Mouse (Mus musculus): ENCODE data around the gene Wdr82.

The Wdr82 gene

DNA sequence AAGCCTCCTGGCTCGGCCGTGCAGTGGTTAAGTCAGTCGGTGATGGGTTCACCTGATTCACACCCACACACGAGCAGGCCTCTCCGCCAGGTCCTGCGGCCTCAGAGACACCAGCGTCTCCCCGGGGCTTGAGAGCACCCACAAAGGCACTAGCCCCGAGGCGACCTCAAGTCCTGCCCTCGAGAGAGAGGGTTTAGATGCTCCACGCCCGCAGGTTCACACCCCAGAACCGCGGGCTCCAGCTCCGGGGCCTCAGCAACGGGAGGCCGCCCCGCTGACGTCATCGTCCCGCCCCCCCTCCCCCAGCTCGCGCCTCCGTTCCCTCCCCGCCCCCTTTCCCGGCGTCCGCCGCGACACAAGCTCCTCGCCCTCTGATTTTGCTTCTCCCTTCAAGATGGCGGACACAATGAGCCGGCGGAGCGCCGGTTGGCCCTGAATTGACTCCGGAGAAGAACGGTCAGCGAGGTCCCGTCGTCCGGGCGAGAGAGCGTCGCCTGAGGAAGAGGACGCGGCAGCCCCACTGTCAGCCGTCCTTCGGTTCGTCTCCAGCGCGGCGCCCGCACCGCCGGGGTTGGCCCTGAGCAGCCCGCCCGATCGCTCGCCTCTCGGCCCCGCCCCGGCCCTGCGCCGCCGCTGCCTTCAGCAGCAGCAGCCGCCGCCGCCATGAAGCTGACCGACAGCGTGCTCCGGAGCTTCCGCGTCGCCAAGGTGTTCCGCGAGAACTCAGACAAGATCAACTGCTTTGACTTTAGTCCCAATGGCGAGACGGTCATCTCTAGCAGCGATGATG, at the start of gene Wdr82:
Gene Wdr82, plus strand, starts transcription at position 373 of the 790 bp plus-strand sequence.
- DNase-seq (ENCODE audit: low spot score in 2 of 2), result peak; percentile 82 to 84

DNA sequence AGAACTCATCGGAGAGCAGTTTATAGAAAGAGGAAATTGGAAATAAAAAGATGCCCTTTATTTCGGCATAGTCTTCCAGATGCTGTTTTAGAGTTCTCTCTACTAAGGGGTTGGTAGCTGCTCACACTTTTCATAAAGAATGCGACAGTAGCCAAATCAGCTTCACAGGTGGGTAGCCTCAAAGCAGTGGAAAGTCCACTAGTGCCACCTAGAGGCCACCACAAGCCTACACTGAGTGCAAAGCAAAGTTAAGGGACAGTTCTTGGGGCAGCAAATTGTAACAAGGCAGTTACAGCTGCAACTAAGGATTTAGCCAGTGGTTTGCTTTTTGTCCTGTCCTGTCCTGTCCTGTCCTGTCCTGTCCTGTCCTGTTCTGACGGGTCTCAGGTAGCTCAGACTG, 47.1 kb upstream of the Wdr82 start:
- peak in 1 of 2 experiments; percentile 24 for DNase-seq (ENCODE audit: low spot score in 2 of 2)

DNA sequence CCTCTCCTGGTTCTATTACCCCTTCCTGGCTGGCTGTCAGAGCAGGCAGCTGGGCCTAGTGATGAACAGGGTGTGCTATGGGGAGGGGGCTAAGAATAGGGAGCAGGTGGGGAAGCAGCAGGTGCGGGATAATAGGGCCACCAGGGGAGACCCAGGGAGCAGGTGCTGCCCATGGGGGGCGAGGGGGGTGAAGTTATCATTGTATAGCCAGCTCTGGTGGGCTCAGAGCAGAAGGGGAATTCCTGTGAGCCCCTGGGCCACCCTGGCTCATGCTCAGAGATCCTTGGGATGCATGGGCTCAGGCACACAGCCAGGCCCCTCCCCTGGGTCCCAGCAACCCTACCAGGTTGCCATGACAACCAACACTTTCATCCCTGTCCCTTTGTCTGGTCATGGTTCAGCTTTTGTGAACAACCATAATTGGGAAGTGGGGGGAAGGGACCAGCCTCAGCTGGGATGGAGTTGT, 43.9 kb upstream of the Wdr82 start:
- DNase-seq (ENCODE audit: low spot score in 2 of 2), result no peak

DNA sequence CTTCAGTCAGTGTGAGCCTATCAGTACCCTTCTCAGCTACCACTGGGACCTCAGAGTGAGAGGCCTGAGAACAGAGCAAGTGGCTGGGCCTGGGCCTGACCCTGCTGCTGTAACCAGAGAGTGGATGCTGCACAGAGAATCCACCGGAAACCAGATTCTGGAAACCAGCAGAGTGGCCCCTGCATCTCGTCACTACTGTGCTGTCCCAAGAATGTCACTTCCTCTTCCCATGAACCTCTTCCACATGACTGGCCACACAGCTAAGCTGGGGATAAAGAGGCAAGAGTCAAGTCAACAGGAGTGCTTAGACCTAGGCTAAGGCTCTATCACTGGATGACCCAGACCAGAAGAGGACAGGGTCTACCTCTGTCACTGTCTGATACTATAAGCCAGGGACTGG, 41.7 kb upstream of the Wdr82 start:
- no peak for DNase-seq (ENCODE audit: low spot score in 2 of 2)

DNA sequence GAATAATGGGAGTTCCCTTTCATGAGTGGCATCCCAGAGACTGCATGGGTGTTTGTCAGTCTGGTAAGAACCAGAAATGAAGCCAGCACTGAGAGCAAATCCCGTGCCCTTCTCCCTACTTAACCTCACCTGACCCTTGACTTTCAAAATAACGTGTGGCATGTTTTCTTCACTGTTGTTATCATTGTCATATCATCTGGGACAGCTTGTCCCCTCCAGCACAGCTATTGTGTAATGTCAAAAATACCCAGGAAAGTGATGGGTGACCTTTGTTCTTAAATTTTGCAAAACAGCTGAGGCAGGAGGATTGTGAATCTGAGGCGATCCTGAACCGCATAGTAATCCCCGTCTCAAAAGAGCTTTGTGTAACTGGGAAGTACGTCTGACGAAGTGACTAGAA, 40.5 kb upstream of the Wdr82 start:
- DNase-seq (ENCODE audit: low spot score in 2 of 2), result no peak

DNA sequence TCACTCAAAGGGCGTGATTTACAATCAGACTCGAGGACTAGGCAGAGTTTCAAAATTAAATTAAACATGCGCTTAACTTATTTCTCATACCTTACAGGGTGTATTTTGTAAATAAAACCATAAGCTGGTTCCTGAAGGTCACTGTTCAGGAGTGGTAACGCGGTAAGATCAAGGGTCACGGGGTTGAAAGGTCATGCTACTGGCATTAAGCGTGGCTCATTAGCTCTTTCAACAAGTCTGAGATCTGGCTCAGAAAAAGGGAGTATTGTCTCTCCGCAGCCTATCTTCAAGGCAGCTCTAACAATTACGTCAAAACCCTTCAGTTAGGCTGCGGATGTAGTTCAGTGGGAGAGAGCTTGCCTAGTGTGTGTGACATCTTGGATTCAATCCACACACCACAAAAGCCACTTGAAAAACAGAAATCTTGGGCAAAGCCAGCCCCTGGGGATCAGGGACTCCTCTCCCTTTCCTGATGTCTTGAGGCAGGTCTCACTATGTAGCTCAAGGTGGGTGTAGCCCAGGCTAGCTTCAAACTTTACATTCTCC, 33.0 kb upstream of the Wdr82 start:
- no peak for DNase-seq (ENCODE audit: low spot score in 2 of 2)

DNA sequence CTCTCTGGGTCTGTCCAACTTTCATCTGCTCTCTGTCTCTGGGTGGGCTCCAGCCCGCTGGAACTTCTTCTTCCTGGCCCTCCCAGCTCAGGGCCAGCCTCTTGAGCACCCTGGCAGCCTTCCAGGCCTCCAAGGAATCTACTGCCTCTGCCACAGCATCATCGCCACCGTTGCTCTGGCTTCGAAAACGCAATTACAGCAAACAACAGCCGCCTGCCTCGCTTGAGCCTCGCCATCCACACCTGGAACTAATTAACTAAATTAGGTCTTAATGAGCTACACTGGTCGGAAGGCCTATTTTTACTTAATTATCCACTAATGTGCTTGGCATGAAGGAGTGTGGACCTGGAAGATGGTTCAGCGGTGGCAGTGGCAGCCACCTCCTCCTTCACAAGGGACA, 31.0 kb upstream of the Wdr82 start:
- DNase-seq (ENCODE audit: low spot score in 2 of 2), result no peak

DNA sequence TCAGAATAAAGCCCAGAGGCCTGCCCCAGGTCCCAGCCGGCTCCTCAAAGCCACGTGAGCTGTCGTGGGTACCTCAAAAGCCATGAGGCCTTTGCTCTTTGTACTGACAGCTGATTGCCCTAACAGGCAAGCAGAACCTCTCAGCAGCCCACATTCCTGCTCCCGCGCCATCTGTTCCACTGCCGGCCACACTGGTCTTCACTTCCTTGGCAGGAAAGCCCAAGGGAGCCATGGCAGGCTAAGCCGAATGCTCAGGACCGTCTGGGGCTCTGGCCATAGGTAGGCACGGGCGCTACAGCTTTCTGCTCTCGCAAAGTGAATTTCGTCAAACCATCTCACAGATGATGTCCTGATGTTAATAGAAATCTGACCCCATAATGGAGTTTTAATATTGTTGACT, 28.8 kb upstream of the Wdr82 start:
- DNase-seq (ENCODE audit: low spot score in 2 of 2), result no peak

DNA sequence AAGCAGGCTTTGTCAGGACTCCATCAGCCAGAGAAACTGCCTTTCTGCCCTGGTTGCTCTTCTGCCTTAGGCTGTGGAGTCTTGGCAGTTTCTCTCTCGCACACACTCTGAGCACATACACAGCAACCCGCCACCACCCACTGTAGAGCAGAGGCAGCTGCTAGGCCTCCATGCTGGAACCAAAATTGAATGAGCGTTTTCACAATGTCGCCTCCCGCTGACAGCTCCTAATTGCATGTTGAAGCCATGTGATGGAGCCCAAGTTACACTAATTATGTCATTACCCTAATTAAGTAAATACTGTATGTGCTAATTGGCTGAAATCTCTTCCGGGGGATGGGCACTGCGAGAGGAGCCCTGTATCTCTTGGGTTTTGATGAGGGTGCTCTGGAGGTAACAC, 26.6 kb upstream of the Wdr82 start:
- DNase-seq (ENCODE audit: low spot score in 2 of 2), result no peak

DNA sequence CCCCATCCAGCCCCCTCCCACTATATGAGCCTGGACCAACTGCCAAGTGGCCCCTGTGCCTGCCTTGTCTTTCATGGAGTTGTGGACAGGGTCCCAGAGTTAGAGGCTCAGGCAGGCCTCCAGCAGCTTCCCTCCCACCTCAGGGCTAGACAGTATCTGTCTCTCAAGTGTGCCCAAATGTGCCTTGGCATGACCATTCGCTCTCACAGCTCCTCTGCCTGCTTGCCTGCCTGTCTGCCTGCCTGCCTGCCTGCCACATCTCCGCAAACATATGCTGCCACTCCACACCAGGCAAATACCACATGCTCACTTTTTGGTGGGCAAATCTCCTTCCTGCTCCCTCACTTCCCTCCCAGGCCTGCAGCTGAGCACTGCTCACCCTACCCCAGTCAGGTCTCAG, 25.1 kb upstream of the Wdr82 start:
- no peak for DNase-seq (ENCODE audit: low spot score in 2 of 2)

DNA sequence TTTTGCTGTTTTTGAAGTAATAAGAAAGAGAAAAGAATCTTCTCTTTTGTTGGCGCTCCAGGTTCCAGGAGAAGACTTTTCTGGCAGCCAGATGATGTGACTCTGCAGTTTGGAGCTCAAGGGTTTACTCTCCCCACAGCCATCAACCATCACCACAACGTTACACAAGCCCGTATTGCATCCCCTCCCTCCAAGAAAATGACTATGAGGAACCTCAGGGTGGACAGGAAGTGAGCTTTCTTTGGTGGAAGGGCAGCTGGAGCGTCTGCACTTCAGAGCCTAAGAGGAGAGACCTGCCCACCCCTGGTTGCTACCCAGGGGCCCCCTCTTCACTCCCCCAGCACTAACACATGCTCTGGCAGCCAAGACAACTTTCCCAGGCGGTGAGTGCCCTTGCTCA, 23.4 kb upstream of the Wdr82 start:
- DNase-seq (ENCODE audit: low spot score in 2 of 2), result no peak

DNA sequence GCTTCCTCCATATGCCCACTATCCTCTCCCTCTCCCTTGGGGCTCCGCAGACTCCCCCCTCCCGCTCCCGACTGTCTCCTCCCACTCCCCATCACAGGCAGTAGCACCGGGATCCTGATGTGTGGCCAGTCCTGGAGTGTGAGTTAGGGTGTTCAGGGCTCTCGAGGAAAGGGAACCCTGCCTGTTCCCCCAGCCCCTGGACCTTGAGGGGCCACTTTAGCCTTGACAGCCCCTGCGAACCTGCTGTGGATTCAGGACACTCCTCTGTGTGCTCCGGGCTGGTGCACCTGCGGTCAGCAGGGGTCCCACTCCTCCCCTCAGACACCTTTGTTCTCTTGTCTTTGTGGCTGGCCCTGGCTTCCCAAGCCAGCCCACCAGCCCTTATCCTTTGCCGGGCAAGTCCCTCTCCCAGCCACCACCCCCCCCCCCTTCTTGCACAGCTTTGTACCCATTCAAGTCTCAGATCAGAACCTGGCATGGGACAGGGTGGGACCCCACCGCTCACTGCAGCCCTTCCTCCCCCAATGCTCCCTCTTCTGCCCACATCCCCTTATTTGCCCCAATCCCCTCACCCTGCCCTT, 22.8 kb upstream of the Wdr82 start:
- DNase-seq (ENCODE audit: low spot score in 2 of 2), result no peak

DNA sequence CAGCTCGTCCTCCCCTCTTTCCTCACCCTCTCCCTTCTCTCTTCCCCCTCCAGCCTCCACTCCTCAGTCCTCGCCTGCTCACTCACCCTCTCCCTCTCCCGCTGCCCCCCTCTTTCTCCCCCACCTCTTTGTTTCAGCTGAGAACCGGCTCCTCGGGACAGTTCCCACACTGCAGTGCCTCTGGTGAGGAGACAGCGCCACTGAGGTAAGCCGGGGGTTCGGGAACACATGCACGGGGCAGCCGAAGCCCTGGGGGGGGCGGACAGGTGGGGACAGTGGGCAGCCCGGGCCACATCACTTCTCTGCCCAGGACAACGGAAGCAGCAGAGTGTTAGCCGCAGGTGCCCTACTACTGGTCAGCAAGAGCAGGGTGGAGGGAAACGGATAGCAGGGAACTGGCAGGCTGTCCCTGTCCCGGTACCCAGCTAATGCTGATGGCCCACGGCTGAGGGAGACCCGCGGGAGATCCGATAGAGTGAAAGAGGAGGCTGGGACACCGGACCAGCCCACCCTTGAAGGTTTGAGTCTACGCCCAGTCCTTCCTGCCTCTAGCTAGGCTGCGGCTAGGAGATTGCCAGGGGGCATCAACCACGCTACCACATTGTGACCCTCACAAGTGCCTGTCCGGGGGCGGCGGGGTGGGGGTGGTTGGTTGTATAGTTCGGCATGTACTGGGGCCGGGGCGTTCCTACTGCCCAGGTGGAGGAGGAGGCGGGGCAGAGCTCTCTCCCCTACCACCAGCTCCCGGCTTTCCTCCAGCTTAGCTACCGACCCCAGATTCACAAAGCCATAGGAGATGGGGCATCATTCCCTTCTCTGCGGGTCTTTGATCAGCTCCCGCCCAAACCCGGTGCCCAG, 22.0 kb upstream of the Wdr82 start:
- no peak for DNase-seq (ENCODE audit: low spot score in 2 of 2)

DNA sequence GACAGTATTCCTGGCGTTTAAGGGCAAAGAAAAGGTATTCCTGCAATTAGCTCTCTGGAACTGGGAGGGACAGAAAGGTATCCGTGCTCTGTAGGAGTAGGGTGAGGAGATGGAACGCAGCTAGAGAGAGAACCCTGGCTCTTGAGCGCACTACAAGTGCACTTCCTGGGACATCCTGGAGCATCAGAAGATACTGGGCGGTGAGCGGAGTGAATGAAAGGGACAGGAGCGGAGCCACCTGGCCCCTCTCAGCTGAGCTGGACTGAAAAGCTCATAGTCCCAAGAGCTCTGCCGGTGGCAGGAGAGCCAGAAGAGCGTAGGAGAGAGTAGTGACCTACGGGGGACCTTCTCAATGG, 21.4 kb upstream of the Wdr82 start:
- no peak for DNase-seq (ENCODE audit: low spot score in 2 of 2)

DNA sequence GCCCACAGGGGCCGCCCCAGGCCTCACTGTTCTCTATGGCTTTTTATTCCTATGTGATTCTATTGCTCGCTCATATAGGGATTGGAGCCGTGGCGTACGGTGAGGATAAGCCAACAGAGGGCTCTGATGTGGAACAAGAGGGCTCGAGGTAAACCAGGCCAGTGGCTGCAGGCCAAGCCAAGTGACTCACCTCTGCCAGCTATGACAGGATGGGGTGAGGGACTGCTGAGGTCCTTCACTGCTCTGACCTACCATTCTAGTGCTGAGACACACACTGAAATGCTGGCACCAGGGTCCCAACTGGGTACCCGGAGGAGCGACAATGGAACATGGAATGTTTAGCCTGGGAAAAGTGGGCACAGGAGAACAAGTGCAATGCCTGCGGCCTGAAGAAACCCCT, 16.6 kb upstream of the Wdr82 start:
- DNase-seq (ENCODE audit: low spot score in 2 of 2), result no peak

DNA sequence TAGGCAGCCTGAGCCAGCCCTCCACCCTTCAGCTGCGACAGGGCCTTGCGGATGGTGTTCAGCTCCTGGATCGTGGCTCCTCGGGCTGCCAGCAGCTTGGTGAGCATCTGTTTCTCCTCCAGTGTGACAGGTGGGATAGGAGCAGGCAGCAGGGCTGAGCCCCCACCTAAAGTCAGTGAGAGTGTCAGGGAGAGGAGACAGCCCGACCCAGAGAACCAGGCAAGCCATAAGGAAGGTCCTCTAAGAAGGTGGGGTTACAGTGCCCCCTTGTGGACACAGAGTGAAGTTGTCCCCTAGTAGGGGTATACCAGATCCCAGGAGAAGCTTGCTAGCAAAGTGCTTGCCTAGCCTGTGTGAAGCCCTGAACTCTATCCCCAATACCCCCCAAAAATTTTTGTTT, 14.3 kb upstream of the Wdr82 start:
- no peak for DNase-seq (ENCODE audit: low spot score in 2 of 2)

DNA sequence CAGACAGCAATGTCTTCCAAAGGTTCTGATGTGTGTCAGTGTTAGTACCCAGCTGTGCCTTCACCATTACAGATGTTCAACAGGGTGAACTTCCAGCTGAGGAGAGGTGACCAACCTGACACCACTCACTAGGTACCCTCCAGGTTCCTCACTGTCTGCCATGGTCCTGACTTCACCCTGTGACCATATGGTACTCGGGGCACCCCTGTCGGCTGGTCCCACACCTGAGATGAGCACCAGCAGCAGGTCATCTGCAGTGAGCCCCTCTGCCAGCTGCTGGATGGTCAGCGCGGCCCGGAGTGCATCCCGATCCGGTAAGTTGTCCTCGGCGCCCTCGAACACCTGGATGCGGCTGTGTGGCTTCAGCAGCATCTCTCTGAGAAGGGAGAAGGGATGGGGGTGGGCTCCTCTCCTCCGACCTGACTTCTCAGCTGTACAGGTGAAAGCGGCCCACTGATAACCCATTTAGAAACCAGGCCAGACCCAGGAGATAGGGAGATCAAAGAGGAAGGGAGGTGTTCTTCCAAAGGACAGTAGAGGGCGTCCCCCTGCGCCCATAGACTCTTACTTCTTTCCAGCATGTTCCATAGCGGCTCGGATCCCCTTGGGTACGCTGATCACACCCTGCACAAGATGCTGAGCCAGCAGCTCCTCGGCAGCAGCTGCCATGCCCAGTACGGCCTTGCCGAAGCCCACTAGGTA, 13.7 kb upstream of the Wdr82 start:
- DNase-seq (ENCODE audit: low spot score in 2 of 2), result no peak

DNA sequence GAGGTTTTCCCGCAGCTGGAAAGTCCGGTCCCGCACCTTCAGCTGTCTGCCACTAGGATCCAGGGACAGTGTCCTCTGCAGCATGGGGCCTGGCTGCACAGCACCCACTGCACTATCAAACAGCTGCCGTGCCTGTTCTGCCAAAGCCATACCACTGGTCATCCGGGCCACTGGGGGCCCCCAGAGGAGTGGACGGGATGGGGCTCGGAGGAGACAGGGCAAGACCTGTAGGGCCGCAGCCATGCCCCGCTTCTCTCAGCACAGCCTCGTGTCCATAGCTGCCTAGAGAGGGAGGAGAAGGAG, 13.2 kb upstream of the Wdr82 start:
- no peak for DNase-seq (ENCODE audit: low spot score in 2 of 2)

DNA sequence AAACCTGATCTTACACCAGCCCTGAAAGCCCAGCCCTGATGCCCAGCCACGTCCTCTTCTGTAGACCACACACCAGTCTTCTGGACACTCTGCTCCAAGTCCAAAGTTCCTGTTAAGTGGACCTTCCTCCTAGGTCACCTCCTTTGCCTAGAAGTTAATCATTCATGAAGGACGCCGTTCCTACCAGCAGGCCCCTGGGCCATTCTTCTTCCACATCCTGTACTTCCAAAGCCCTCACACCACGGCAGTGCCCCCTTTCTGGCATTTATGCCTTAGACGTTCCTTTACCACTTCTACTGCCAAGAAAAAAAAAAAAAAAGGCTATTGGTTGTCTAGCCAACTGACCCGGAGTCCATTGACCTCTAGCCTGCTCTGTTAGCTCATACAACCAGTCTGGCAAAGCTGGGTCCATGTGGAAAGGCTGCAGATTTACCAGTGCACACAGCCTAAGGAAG, 12.7 kb upstream of the Wdr82 start, which contains the start of gene Glyctk:
Gene Glyctk, minus strand, starts transcription at position 102 of the 455 bp plus-strand sequence.
- DNase-seq (ENCODE audit: low spot score in 2 of 2), result no peak

DNA sequence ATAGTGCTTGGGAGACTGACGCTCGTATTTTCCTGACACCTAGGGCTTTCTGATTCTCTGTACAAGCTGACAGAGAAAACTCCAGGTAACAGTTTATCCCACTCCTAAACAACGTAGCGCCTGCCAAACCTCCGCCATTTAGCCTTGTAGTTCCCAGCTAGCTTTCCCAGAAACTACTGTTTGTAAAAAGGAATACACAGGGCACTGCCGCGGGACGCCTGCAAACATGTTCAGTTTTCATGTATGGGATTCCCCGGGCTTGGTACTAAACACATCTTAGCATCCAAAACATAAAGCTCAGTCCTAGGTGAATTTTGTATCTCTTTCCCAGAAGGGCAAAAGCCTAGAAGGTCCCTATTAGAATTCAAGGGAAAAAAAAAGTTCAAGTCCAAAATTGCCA, 11.5 kb upstream of the Wdr82 start:
- DNase-seq (ENCODE audit: low spot score in 2 of 2), result no peak

DNA sequence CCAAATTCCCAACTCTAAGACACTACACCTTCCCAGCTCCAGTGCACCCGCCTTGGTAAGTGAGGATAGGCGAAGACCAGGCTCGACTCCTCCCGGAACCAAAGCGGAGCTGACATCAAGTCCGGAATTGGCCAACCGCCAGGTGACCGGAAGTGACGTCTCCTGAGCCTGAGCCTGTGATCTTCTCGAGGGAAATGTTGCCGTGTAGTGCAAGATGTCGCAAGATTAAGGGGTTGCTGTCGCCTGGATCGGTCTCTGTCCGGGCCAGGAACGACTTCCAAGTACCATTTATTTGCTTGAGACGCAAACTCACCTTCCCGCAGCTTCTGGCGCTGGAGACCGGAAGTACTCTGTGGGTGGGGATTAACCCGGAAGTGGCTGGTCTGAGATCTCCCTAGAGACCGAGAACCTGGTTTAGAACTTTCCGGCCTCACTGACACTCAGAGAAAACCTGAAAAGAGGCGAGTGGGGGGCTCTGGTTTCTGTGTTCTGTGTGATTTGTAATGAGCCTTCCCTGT, 10.9 kb upstream of the Wdr82 start:
- peak; percentile 90 to 91 for DNase-seq (ENCODE audit: low spot score in 2 of 2)

DNA sequence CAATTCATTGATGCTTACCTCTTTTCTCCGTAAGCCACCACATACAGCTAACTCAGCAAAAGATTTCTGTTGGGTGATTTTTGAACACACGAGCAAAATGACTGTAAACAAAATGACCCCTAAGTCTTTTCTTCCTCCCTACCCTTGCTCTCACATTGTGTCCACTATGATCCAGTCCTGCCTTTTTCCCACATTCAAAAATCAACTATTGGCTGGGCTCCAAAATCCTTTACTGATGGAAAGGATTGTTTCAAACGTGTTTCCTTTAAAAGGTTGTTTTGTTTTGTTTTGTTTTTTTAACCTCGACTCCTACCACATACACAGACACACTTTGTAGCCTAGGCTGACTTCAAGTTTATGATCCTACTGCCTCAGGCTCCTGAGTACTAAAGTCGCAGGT, 10.3 kb upstream of the Wdr82 start:
- DNase-seq (ENCODE audit: low spot score in 2 of 2), result no peak
